Mouse (Mus musculus) olfactory bulb, adult 2 months (tissue): ENCODE measurements around the gene Myh3. TPM values are rescaled to one million over a fixed set of nuclear protein-coding genes. Genes with fewer than 3 reads are reported as not detected.
A peak's percentile ranks its signal among the peaks of the same experiment; 100 is the strongest.

ENCODE experiments used
- H3K27ac ChIP-seq: fragments of 200-500 bp; 2 replicates; pipeline ENCODE4 v1.5.1; 2012; ENCODE audit warnings: low read depth, low read length; ENCODE audit not compliant: insufficient read depth
- H3K4me1 ChIP-seq: fragments of 200-500 bp; 2 replicates; pipeline ENCODE4 v1.6.1; 2012; ENCODE audit warnings: low read length; ENCODE audit not compliant: control insufficient read depth, insufficient read depth
- H3K4me3 ChIP-seq: fragments of 200-500 bp; 2 replicates; pipeline ENCODE4 v1.5.1; 2012; ENCODE audit warnings: mild to moderate bottlenecking, low read depth, low read length, moderate library complexity; ENCODE audit not compliant: insufficient read depth
- CTCF ChIP-seq: fragments of 200-500 bp; IDR thresholded peaks from 2 replicates; pipeline ENCODE4 v1.5.1; 2012; ENCODE audit warnings: low read depth, mild to moderate bottlenecking, low read length, moderate library complexity; ENCODE audit not compliant: insufficient read depth
- POLR2A ChIP-seq: fragments of 200-500 bp; IDR thresholded peaks from 2 replicates; pipeline ENCODE4 v1.6.1; 2012; ENCODE audit warnings: mild to moderate bottlenecking, low read depth, low read length, moderate library complexity; ENCODE audit not compliant: insufficient read depth
- WGBS: fragments of 180-500 bp; shearing (Covaris S2); methylation state at CpG from one replicate; pipeline ENCODE4 v1.1.7; 2018; 5-methylcytosine and 5-hydroxymethylcytosine counted together
- polyA plus RNA-seq: library from polyadenylated mRNA; stranded (reverse); fragments of >200 nt; gene quantifications from 2 replicates; pipeline ENCODE4 v1.2.4, GENCODE M21; 2012; ENCODE audit warnings: low replicate concordance; ENCODE audit not compliant: missing spikeins, insufficient read depth, insufficient read length

The Myh3 gene
- polyA plus RNA-seq, 1 experiment = not detected

DNA sequence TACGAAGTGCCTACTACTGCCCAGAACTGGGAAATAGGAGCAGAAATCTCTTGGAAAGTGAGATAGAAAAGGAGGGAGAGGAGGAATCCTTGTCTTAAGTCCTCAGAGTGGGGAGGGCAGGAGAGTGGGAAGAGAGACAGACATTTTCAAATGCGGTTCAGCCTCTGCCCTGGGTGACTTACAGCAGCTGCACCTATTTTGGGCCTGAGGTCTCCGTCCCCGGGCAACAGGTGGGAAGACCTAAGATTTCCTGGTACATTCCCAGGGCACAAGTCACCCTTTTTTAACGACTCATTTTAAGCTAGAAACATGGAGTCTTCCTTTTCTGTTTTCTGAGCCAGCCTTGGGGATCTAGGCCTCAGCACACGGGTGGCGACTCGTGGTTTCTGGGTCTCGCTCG lies 28.9 kb downstream of the Myh3 start:
- 90% methylated on average over 10 of the region's 10 CpGs for WGBS
- Histone ChIP-seq H3K27ac (no peak overlapping the region), H3K4me3 (no peak overlapping the region), H3K4me1 (no peaks in the 10 kb centered on the region)
- TF ChIP-seq POLR2A (no peak), CTCF (no peak)

DNA sequence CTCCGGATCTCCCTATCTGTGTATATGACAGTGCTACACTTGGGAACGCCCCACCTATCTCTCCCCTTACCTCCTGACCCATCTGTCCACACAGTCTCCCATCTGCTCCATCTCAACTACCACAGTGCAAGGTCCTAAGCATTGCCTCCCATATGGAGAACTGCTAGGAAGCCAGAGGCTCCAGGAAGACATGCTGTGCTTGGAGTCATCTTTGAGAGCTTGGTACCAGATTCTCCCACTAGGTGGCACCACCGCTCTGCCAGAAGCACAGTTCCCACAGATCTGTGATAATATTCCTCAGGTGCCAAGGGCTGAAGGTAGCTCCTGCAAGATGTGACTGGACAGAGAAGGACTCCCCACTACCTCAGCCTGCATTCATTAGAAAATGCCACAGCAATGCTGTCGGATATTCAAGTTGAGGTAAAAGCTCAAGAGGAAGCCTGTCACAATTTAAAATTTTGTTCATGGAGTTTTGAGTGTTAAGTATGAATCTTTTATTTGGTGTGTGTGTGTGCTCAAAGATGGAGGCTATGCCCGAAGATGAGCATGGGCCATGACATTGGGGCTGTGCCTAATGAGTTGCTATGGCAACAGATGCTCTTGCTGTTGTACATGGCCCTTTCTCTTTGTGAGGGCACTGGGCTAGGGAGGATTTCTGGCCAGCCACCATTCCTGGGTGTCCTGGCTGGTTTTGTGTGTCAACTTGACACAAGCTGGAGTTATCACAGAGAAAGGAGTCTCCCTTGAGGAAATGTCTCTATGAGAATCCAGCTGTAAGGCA lies 32.3 kb downstream of the Myh3 start:
- Histone ChIP-seq H3K27ac (no peak overlapping the region), H3K4me3 (no peak overlapping the region), H3K4me1 (no peaks in the 10 kb centered on the region)
- peak; percentile 55 for TF ChIP-seq CTCF
- TF ChIP-seq POLR2A = no peak
- 29% methylated on average over 5 of the region's 5 CpGs for WGBS

DNA sequence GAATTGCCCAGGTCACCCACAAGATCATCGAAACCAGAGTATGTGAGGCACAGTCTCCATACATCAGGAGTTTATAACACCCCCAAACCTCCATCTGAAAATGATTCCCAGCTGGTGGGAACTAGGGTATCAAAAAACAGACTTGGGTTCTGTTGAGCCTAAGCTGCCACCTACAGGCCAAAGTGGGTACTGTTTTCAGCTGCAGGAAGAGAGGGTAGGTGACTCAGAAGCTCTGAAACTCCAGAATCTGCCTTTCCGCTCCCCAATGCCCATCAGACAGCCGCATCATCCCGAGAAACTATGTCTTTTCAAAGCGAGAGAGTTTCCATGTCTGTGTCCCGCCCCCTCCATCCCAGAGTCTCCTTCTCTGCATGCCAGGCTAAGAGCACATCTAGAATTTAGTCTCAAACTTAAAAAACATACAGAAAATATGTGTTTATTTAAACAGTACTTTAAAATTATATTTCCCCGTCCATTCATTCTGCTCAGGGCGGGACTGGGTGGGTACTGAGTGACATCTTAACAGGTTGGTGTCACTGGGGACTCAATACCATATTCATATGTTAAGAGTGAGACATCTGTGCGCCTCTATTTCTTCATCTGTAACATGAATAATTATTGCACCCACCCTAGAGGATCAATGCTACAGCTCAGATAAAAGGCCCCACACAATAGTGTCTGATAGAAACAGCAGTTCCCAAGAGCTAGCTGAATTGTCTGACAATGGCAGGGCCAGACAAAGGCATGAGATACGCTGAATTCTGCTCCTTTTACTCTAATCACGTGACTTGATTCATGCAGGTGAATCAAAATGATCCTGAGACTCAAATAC lies 34.1 kb downstream of the Myh3 start:
- Histone ChIP-seq H3K4me3 (no peak overlapping the region), H3K4me1 (no peaks in the 10 kb centered on the region), H3K27ac (no peak overlapping the region)
- WGBS = 36% methylated on average over 11 of the region's 11 CpGs
- TF ChIP-seq CTCF = peak; percentile 54; the same call in 1 of the 2 replicates
- TF ChIP-seq POLR2A = no peak

DNA sequence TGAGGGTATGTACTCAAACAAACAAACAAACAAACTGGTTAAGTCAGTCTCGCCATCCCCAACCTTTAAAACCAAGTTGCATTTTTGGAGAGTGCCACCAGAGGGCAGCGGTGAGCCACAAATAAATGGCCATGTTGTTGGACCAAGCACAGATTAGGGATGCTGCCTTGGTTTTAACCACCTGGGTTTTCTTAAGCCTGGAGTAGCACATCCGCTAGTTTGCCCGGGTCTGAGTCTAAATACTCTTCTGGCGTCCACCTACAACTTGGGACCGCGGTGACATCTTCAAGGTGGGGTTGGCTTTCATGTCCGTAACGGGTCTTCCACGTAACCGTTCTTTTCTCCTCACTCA lies 34.7 kb downstream of the Myh3 start:
- WGBS = 43% methylated on average over 11 of the region's 11 CpGs

DNA sequence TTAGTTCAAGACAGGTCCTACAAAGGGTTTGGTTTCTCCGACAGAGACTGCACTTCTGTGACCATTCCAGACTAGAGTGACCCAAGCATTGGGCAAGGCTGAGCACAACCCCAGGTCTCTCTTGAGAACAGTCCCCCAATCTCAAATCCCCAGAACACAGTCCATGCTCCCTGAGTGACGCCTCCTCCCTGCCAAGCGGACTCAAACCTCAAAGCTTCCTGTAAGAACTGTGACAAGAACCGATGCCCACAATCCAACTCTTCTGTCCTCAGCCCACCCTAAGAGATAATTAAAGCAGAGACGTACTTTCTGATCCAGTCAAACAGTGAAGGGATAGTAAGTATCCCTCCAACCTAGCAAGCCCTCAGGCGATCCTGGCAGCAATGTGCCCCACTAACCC lies 35.3 kb downstream of the Myh3 start:
- Histone ChIP-seq H3K4me3 (no peak overlapping the region), H3K4me1 (no peaks in the 10 kb centered on the region), H3K27ac (no peak overlapping the region)
- 88% methylated on average over 6 of the region's 6 CpGs for WGBS
- no peak for TF ChIP-seq CTCF
- TF ChIP-seq POLR2A = no peak

More for the DNA sequence above, 34.7 kb downstream of the Myh3 start:
- TF ChIP-seq CTCF (no peak), POLR2A (no peak)
- no peaks in the 10 kb centered on the region for H3K4me1 ChIP-seq
- no peak overlapping the region for H3K27ac ChIP-seq
- H3K4me3 ChIP-seq = no peak overlapping the region

DNA sequence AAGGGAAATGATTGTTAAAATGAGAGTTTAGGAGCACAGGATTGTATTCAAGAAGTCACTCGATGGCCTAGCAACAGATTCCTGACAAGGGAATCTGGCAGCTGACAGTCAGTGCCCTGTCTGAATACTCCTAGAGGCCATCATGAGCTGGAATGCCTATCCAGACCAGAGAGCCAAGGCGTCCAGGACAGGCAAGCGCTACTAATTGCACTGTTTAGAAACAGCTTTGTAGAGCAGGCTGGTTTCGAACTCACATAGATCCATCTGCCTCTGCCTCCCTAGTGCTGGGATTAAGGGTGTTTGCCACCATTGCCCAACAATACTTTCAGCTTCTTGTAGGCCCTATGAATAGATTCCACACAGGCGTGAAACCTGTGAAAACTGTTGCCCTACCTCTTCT lies 36.2 kb downstream of the Myh3 start:
- TF ChIP-seq CTCF (no peak), POLR2A (no peak)
- Histone ChIP-seq H3K4me3 (no peak overlapping the region), H3K27ac (no peak overlapping the region), H3K4me1 (no peaks in the 10 kb centered on the region)
- 96% methylated on average over 5 of the region's 5 CpGs for WGBS

DNA sequence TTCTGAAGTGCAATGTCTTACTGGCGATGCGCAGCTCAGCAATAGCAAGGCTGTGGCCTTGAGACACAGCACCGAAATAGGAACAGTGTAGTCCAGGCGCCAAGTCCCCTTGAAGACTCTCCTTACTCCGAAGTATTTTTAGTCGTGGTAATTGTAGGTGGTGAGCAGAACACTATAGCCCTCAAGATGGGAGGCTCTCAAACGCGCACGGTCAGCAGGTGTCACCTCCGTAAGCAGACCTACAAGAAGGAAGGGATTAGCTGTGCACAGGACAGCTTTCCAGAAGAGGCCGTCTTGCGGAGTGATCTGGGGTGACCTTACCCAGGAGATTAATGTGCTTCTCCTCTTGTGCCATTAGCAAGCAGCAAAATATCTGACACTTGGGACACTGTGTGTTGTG lies 36.8 kb downstream of the Myh3 start:
- Histone ChIP-seq H3K4me3 (no peak overlapping the region), H3K27ac (no peak overlapping the region), H3K4me1 (no peaks in the 10 kb centered on the region)
- TF ChIP-seq POLR2A = no peak
- no peak for TF ChIP-seq CTCF
- 90% methylated on average over 12 of the region's 12 CpGs for WGBS

DNA sequence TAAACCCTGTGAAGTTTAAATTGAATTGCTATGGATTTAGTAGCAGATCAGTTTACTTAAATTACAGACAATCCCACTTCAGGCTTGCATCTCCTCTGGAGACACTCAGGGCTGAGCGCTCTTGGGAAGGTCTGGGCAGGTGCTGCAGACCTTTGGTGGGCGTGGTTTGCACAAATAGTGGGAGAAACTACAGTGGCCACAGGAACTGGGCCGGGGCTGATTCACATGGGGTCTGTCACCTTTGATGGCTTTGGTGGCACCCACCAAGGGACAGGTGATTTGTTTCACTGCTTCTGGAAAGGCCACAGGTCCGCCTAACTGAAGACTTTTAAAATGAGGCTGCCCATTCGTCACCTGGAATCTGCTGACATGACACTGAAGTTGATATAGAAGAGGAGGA lies 38.6 kb downstream of the Myh3 start:
- TF ChIP-seq CTCF (no peak), POLR2A (no peak)
- H3K4me3 ChIP-seq = no peak overlapping the region
- H3K4me1 ChIP-seq = no peaks in the 10 kb centered on the region
- no peak overlapping the region for H3K27ac ChIP-seq
- WGBS = 94% methylated on average over 5 of the region's 5 CpGs

DNA sequence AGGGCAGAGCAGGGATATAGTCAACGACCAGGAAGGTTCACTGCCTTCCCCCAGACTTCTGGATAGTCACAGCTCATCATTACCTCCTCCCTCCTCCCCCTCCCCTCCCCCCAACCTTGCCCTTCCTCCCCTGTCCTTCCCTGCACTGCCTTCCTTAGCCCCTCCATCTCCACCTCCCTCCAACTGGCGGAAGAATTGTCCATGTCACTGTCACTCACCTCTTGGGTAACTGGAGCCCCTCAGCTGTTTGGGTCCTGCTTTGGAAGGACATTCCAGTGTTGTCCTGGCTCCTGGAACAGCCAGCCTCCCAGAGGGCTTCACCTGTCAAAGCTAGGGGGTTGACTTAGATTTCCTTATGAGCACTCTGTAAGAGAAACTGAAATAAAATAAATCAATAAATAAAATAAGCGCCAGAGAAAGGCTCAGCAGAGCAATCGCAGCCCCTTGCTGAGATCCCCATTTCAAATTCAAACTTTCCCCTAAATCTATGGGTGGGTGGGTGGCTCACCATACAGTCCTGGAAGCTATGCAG lies 41.5 kb downstream of the Myh3 start:
- H3K4me1 ChIP-seq = no peaks in the 10 kb centered on the region
- 63% methylated on average over 4 of the region's 4 CpGs for WGBS
- TF ChIP-seq POLR2A = no peak
- no peak for TF ChIP-seq CTCF
- no peak overlapping the region for H3K4me3 ChIP-seq
- no peak overlapping the region for H3K27ac ChIP-seq
